8 mouse cellular contexts compared by ENCODE assay signal in the genomic region with DNA sequence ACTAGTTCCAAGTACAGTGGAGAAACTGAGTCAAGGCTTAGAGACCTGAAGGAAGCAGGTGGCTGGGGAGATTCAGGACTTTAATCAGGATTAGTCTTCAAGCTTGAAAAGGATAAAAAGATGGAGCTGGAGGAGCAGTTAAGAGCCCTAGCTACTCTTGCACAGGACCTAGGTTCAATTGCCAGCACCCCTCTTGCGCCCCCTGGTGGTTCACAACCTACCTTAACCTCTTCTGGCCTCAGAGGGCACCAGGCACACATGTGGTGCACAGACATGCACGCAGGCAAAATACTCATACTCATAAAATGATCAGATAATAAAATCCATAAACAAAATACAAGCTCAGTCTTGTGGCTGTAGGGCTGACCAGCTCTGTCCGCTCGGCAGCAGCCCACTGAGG. TPM values are rescaled to one million over a fixed set of nuclear protein-coding genes. Genes with fewer than 3 reads are reported as not detected.
DNase-seq lines count a peak whose midpoint lies in the region; ATAC-seq and TF ChIP-seq lines count a peak whose summit lies in the region.

No protein-coding gene starts in this region.

- no peak overlapping the region for H3K4me3 ChIP-seq in kidney, adult 2 months (ENCODE audit: insufficient read depth, low read depth, low read length)
- no peak overlapping the region for H3K4me3 ChIP-seq in liver, embryonic 12.5 days

- peak; percentile 82 for TF ChIP-seq CTCF in kidney, adult 2 months (conservative IDR thresholded peaks at IDR 0.05; ENCODE audit: insufficient read depth, insufficient read length, low read depth, low read length)

- no peak overlapping the region for H3K4me2 ChIP-seq in liver, embryonic 12.5 days

- ATAC-seq in CD4-positive, CD25-positive, alpha-beta regulatory T cell, adult 4 months, result peak; percentile 60
- peak; percentile 66; the same call in 1 of the 2 replicates for ATAC-seq in liver, embryonic 12.5 days

- H3K4me1 ChIP-seq in kidney, adult 2 months (ENCODE audit: control insufficient read depth, insufficient read depth, low read length), result peaks cover 5% of the 10 kb centered on the region; the same call in 1 of the 2 replicates
- peaks cover 12% of the 10 kb centered on the region for H3K4me1 ChIP-seq in liver, embryonic 12.5 days

- no peaks in the 10 kb centered on the region for H3K36me3 ChIP-seq in kidney, adult 2 months (ENCODE audit: control insufficient read depth, insufficient read depth, low read length)
- no peaks in the 10 kb centered on the region for H3K36me3 ChIP-seq in liver, embryonic 12.5 days

- H3K9ac ChIP-seq in liver, embryonic 12.5 days, result no peak overlapping the region

- TF ChIP-seq POLR2A in kidney, adult 2 months (IDR thresholded peaks at IDR 0.05; ENCODE audit: low read depth, low read length), result no peak

- no peaks in the 10 kb centered on the region for H3K27me3 ChIP-seq in kidney, adult 2 months (replicated peaks; ENCODE audit: control insufficient read depth, insufficient read depth, low read length)
- no peaks in the 10 kb centered on the region for H3K27me3 ChIP-seq in liver, embryonic 12.5 days (replicated peaks)

- DNase-seq in 3134 (ENCODE audit: extremely low read depth, insufficient read length, low spot score), result peak; percentile 45
- peak; percentile 67 for DNase-seq in brain, adult 2 months (ENCODE audit: low read depth, low spot score)
- DNase-seq in frontal cortex, postnatal 25 days (ENCODE audit: low spot score in 2 of 2), result peak; percentile 61 to 64
- DNase-seq in kidney, adult 2 months, result peak; percentile 72
- DNase-seq in retina, postnatal 7 days (ENCODE audit: low read depth, low spot score), result peak; percentile 31
- DNase-seq in yolk sac, embryonic 10.5 days (ENCODE audit: low spot score), result peak; percentile 66

- WGBS in kidney, adult 2 months, result 65% methylated on average over 4 of the region's 4 CpGs
- WGBS in liver, embryonic 12.5 days (ENCODE audit: insufficient replicate concordance), result 50% methylated on average over 4 of the region's 4 CpGs

- no peaks in the 10 kb centered on the region for H3K9me3 ChIP-seq in liver, embryonic 12.5 days (replicated peaks)

- no peak overlapping the region for H3K27ac ChIP-seq in kidney, adult 2 months (ENCODE audit: insufficient read depth, low read depth, low read length)
- no peak overlapping the region for H3K27ac ChIP-seq in liver, embryonic 12.5 days

RNA-seq across cellular contexts. Expression of gene Psmd7, which starts 15.8 kb away (rescaled TPM):
- 100 to 1,000 TPM; 116 to 125 TPM for polyA plus RNA-seq in CD4-positive, CD25-positive, alpha-beta regulatory T cell, adult 4 months (2017; shearing (Covaris generic))
- 44.3 and 56.9 TPM in 2 replicates for polyA plus RNA-seq in kidney, adult 2 months (2012; rRNA removed)
- polyA plus RNA-seq in liver, embryonic 12.5 days (2016; fragmentation: Nextera tagmentation; extraction: Ambion mirVana), result 248 and 257 TPM in 2 replicates
